Mouse (Mus musculus): ENCODE measurements around the gene Sppl3.

Sppl3 gene

DNA sequence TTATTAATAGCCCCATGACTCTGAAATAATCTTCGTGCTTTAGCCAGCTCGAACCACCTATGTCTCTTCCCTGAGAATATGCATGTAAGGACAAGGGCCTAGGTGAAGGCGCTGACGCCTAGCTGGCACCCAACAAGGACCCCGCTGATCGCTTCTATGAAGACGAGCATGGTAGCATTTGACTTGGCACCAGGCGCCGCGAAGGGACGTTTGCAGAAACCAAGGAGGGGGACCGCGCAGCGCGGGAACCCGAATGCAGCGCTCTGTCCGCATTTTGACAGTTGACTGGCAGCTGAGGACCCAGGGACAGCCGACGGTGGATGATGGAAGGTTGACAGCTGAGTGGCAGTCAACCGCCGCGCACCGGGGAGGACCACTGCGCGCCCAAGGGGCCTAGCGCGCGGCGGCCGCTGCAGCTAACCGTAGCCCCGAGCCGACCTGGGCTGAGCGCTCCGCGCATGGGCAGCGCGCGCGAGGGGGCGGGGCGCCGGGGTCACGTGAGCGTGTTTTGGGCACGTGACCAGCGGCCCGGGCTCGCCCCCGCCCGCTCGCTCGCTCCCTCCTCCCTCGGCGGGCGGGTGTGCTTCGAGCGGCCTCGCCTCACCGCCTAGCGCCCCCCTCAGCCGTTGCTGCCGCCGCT, at the start of gene Sppl3:
TSS of gene Sppl3 (plus strand) at position 561 of the 640 bp plus-strand sequence.
- peak; percentile 97 for DNase-seq

DNA sequence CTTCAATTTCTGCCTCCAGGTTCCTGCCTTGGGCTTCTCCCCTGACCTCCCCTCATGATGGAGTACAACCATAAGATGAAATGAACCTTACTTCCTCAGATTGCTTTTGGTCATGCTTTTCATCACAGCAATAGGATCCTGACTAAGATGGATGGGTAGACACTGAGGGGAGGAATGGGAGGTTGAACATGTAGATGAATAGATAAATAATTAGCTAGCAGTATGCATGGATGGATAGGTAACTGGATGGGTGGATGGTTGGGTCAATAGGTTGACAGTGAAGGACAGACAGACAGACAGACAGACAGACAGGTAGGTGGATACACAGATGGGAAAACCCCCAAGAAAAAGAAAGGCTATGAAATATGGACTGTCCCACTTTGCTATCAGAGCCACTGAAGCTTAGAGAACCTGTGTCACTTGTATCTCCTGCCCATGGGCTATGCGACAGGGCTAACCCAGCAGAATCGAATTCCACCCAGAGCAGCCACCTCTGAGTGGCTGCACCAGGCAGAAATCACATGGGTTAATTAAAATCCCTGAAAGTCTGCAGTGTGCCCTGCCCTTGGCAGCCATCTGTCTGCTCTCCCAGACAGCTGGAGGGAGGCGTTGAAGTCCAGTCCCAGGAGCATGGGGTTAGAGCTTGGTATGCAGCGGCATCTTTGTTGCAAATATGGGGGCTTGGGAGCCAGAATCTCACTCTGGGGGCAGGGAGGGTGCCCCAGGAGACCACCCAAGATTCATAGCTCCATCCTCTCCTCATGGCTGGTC, 49.2 kb upstream of the Sppl3 start:
- DNase-seq = peak in 1 of 2 experiments; percentile 65

- DNase-seq = peak in 1 of 2 experiments; percentile 58
Measured at GRCm38 (mm10) chr5:114964315-114964966, 46.5 kb upstream of the Sppl3 start.

- DNase-seq = peak; percentile 56 to 70
Measured at GRCm38 (mm10) chr5:114964967-114965898, 45.7 kb upstream of the Sppl3 start.

DNA sequence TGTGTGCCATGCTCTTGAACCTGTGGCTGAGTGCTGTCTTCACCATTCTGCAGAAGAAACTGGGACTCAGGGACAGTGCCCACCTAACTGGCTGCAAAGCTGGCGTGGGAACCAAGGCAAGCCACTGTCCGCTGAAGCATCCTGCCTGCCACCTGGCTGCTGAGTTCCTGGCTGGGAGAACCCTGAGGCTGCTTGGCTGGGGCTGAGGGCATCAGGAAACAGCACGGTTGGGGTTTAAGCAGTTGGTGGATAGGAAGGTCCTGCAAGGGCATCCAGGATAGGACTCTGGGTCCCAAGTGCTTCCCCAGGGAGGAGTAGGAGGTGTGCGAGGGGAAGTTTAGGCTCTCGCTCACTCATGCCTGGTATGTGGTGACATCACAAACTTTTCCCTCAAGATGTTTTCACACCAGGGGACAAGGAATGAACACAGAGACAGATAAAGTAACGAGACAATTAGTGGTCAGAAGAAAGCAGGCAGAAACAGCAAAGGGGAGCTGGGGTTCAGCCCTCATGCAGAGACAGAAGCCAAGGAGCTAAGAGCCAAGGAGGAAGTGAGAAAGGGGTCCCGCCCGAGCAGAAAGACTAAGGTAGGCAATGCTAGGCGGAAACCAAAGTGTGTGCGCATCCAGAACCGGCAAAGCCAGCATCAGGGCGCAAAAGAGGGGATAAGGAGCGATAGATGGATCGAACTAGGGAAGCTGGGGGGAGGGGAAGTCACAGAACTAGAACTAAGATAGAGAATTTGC, 43.2 kb upstream of the Sppl3 start:
- DNase-seq = peak; percentile 42 to 62

- peak; percentile 56 to 68 for DNase-seq
Measured at GRCm38 (mm10) chr5:114968651-114969050, 42.3 kb upstream of the Sppl3 start.

GRCm38 (mm10) chr5:114969064-114969463, 41.9 kb upstream of the Sppl3 start:
- peak; percentile 68 to 82 for DNase-seq

DNA sequence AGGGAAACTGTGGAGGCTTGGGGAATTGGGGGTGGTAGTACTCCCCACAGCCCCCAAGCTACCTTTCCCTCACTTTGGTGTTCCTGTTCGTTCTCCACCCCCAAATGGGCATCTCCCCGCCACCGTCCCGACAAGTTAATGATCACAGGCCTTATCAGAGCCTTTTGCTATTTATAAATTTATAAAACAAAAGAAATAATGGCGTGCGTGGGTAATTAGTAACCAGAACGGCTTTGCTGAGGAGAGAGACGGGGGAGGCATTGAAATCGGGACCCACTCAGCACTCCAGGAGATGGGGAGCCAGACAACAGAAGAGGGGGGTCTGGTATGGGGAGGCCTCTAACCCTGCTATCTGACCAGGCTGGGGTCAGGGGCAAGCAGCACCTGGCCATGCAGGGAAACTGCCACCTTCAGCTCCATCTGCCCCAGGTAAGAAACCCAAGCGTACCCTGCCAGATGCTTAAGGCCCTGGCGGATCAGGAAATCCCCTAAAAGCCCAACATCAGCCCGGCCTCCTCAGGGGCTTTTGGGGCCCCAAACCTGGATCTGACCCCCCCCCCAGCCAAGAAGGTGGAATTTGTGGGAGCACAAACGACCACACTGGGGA, 41.2 kb upstream of the Sppl3 start:
- no peak for DNase-seq

DNA sequence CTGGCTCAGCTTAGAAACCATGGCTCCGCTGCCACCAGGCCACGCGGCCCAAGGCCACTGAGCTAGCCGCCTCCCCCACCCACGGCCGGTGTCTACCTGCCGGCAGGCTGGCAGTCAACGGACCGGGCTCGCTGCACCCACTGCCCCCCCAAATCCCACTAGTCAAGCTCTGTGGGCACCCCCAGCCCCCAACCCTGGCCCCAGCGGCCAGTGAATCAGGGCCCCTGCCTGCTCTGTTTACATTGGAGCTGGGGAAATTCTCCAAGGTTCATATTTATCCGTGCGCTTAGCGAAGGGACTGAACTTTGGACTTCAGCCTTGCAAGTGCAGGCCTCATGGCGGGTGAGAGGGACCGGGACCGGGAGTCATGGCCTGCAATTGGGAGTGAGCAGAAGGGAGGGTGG, 40.1 kb upstream of the Sppl3 start, which contains the start of gene Hnf1a:
TSS of gene Hnf1a (minus strand) at position 271 of the 404 bp plus-strand sequence.
- DNase-seq = peak; percentile 57 to 77

DNA sequence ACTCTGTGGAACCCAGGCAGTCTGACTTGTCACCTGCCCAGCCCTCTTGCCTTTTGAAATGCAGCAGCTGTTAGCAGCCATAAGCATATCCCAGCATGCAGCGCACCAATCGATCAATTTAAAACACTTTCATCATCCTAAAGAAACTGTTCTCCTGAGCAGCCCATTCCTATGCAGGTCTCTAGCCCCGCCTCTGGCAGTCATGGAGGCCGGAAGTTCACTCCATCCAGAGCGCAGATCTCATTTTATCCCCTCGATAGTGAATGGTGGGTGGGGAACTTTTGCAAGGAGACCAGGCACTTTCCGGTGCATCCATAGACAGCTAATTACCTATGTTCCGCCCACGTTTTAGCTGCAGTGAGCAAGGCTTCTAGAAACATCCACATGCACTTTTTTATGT, 38.7 kb upstream of the Sppl3 start:
- DNase-seq = no peak

- DNase-seq = peak in 1 of 2 experiments; percentile 48
Measured at GRCm38 (mm10) chr5:114973131-114973530, 37.8 kb upstream of the Sppl3 start.

DNA sequence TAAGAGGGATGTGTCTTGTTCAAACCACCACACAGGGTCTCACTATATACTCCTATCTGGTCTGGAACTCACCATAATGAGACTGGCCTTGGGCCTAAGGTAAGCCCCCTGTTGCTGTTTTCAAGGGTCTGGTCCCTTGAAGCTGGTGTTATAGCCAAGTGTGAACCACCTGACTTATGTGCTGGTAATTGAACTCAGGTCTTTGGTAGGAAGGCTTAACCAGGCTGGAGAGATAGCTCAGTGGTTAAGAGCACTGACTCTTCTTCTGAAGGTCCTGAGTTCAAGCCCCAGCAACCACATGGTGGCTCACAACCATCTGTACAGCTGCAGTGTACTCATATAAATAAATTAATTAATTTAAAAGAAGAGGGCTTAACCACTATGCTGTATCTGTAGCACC, 34.0 kb upstream of the Sppl3 start:
- no peak for DNase-seq

- peak in 1 of 2 experiments; percentile 40 for DNase-seq
Measured at GRCm38 (mm10) chr5:114978473-114978872, 32.5 kb upstream of the Sppl3 start.

GRCm38 (mm10) chr5:114978888-114979249, 32.1 kb upstream of the Sppl3 start:
- peak in 1 of 2 experiments; percentile 51 for DNase-seq

GRCm38 (mm10) chr5:114979250-114980121, 31.5 kb upstream of the Sppl3 start:
- peak; percentile 74 to 84 for DNase-seq

DNA sequence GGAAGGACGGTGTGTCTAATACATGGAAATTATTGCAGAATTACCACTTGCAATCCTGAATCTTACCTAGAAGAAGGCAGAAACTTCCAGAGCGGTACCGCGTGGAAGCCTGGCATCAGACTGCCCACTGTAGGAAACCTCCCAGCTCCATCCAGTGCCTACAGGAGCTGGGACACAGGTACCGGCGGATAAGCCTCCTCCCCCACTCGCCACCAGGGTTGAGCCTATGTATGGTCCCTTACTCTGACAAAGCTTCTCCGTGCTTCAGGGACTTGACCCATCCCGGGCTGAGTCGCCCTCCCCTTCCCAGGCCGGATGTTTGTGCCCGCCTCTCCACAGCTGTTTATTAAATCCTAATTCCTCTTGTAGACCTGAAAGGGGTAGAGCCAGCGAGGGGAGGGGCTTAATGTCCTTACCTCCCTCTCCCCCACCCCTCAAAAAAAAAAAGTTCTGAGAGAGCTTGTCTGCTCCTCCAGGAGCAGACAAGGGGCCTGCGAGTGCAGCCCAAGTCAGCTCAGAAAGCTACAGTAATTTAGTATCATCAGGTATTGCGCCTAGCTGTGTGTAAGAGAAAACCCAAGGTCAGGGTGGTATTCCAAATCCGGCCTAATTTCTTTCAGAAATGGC, 30.7 kb upstream of the Sppl3 start:
- DNase-seq = peak in 1 of 2 experiments; percentile 33

DNA sequence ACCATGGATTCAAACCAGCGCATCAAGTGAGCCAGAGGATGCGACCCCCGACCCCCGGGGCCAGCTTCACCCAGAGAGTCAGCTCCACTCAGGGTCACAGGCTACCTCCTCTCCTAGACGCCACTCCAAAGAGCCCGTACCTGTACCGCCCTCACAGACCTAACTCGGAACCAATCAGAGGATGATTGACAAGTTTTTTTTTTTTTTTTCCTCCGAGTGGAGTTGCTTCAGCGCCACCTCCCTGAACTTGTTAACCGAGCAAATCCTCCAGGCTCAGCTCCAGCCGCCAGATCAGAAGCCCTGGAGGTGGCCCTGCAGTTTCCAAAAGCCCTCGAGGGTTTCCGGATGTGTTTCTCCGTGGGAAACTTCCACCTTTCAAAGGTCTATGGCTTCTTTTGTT, 28.9 kb upstream of the Sppl3 start:
- no peak for DNase-seq

- DNase-seq = no peak
Measured at GRCm38 (mm10) chr5:114985074-114985473, 25.9 kb upstream of the Sppl3 start.

DNA sequence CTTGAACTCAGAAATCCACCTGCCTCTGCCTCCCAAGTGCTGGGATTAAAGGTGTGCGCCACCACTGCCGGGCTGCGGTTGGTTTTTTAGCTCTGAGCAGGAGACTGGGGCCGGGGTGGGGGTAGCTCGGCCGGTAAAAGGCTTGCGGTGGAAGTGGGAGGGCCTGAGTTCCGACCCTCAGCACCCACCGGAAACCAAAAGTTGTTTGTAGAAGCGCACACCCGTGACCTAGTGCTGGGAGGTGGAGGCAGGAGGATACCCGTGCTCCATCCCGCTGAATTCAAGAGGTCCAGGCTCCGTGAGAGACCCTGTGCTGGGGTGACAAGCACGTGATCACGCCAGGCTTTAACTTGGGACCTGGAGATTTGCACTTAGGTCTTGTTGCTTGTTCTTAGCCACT, 14.5 kb upstream of the Sppl3 start:
- DNase-seq = no peak

DNA sequence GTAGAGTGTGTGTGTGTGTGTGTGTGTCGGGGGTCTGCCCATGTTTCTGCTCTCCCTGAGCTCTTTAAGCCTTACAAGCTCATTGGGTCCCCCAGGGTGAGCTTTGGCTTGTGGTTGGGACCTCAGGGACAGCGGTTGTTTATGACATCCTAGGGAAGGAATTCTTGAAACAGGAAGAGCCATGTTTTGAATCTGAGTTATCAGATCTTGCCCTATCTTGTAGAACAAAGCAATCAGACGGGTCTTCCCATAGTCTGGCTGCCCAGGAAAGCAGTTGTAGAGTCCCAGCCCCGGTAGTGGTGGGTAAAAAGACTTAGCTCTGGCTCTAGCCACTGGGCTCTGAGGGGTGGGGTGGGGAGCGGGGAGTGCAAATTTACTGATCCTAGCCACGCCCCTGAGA, 13.6 kb upstream of the Sppl3 start:
- no peak for DNase-seq
